Mouse (Mus musculus): ENCODE measurements at regions not wholly inside any gene's neighbourhood (a gene's known extent, or its start where the extent isn't known, plus 50 kb on each side); places are given as distances from the start of the nearest gene placed in this dataset.
A peak's percentile ranks its signal among the peaks of the same experiment; 100 is the strongest.

DNA sequence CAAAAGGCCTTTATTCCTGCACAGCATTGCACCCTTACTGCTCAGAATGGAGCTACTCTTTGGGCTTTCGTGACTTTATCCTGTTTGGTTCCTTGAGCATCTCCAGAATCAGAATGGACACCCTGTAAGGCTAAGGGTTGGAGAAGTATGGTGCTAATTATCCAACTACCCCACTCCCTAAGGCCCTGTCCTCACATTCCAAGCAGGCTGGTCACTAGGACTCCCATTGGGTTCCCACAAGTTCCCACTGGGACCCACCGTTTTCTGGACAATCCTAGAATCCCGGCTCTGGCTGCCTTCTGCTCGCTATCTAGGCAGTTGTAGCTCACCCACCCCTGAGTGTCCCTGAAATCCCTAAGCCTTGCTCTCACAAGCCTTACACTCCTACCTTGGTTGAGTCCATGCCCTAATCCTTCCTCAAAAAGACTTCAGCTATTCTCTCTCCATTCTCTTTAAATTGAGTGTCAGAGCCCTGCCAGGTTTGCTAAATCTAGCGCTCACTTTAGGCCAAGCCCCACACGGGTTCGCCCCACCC, 146.1 kb downstream of the Efcab1 start:
- no peak for DNase-seq (ENCODE audit: extremely low read depth, low read depth, low spot score)

DNA sequence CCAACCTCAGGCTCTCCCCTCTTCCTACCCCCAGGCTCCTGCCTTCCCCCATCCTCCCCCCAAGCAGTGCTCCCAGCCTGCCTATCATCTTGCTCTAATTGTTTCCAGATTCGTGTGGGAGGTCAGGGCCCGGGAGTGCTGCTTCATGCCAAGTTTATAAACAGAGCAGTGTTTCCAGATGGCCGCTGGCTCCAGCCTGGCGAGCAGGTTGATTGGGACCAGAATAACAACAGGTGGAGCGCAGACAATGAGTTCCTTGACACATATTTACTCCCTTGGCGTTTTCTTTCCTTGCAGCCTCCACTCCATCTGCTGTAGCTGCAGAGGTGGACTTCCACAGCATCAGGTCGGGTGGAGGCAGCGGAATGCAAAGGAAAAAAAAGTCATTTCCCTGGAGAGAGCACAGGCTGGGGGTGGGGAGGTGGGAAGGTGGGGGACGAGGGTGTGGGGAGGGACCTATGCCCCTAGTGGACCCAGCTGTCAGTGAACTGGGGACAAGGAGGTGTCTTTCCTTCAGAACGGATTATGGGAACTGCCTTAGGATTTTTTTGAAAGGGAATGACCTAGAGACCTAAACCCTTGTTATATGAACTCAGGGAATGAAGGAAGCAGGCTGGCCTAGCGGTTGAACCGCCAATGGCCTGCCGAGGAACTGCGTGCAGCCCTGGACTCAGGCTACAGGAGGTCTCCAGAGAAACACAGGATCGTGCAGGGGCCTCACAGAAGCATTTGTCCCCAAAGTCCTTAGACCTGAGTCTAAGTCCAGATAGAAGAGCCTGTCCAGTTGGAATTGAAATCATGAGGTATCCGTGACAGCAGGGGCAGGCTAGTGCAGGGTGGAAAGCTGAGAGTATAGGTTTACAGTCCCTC, 146.8 kb downstream of the Efcab1 start:
- DNase-seq (ENCODE audit: extremely low read depth, low read depth, low spot score): peak; percentile 59

DNA sequence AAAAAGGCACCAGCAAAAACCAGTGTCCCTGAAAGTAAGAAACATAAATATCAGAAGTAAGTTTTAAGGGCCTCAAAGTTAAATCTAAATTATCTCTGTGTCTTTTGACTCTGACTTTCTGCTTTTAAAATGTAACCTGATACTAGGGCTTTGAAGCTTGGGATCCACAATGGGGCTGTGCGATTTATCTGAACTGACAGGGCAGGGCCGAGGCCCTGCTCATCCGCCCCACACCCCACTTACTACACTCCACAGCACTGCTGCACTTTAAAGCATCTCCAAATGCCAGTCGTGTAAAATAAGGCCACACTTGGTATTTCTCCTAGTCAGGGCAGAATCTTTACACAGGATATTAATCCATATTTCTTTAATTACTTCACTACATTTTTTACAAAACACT, 147.4 kb downstream of the Efcab1 start:
- DNase-seq (ENCODE audit: extremely low read depth, low read depth, low spot score): no peak

DNA sequence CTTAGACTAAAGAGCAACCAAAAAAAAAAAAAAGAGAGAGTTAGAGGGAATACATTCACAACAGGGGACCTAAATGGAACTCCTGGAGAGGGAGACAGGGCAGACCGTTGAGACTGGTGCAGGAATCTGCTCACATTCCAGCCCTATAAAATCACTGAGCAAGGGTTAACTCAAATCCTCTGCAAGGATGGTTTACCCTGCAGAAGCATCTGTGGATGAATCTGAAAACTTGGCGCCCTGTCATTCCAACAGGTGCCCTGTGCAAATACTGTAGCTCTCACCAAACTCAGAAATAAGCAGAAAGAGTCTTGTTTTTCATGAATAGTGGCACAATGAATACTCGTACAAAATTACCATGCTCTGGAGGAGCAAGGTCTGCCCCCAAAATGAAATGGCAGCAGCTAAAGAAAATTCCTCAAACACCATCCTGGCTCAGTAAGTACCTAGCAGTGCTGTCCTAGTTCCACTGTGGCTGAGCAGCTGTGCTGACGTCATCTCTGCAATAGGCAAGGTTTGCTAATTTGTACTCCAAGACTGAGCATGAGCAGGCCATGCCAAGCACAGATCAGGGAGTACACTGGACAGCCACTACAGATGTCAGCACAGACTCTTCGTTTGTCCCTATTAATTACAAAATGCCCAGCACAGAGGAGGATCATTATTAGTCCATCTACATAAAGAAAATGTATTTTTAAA, 148.0 kb downstream of the Efcab1 start:
- DNase-seq (ENCODE audit: extremely low read depth, low read depth, low spot score): no peak

DNA sequence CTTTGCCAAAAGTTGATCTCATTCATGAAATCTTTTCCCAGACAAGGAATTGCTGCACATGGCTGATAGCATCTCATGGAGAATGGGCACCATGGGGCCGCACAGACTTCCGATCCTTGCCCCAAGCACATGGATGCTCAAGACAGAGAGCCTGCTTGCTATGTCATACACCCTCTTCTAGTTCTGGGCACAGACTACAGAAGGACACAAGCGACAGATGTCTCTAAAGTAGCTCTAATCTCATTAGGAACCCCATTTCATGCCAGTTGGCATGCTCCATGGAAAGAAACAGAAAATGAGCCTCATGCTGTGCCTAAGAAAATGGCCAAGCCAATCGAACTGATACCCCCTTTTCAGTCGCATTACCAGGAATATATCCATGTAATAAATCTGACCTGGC, 149.3 kb downstream of the Efcab1 start:
- no peak for DNase-seq (ENCODE audit: extremely low read depth, low read depth, low spot score)

DNA sequence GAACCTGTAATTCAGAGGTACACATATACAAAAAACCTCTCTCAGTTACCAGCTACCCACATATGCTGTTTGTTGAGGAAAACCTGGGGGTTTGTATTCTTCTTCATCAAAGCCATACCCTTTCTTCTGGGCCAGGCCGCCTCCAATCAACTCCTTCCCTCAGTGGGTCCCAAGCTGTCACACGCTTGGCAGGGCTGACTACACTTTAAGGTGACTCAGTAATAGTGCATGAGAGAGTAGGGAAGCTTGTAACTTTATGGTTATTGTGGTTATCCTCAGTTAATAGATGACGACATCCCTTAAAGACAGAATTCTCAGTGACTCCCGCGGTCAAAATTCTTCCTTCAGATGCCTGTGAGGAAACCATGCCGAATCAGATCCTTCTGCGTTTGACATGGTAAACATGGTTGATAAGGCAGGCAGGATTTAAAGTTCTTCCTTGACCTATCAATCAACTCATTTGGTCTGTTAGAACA, 164.1 kb downstream of the Efcab1 start:
- no peak for DNase-seq (ENCODE audit: extremely low read depth, low read depth, low spot score)

DNA sequence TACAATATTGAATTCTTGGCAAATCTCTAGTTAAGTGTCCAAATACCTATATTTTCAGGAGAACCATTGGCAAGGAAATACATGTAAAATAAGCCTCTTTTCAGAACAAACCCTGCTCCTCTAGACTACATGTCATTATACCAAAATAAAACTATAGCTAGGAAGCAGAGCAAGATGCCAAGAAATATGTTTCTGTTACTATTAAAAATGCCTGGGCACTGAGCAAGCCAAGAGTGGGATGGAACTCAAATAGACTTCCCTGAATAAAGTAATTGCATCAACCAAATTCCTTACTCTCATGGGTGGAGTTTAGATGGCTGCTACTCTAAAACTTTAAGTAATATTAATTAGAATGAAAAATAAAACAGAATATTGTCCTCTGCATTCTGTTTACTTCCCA, 168.0 kb downstream of the Efcab1 start:
- no peak for DNase-seq (ENCODE audit: extremely low read depth, low read depth, low spot score)

DNA sequence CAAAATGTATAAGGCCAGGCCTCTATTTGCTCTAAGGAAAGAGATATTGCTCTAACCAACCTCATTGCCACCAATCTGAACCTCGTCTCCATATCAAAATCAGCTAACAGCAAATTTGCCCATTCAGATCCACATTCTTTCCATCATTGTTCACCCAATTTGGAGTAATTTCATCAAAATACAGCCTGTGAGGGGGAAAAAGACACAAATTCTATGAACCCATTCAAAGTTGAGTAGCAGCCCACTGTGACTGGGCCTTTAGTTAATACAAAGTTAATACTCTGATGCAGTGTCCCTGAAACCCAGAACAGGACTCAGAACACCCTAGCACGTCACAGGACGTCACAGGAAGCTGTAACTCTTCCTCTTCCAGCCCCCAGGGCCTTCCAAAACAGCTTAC, 177.3 kb downstream of the Efcab1 start:
- no peak for DNase-seq (ENCODE audit: extremely low read depth, low read depth, low spot score)

DNA sequence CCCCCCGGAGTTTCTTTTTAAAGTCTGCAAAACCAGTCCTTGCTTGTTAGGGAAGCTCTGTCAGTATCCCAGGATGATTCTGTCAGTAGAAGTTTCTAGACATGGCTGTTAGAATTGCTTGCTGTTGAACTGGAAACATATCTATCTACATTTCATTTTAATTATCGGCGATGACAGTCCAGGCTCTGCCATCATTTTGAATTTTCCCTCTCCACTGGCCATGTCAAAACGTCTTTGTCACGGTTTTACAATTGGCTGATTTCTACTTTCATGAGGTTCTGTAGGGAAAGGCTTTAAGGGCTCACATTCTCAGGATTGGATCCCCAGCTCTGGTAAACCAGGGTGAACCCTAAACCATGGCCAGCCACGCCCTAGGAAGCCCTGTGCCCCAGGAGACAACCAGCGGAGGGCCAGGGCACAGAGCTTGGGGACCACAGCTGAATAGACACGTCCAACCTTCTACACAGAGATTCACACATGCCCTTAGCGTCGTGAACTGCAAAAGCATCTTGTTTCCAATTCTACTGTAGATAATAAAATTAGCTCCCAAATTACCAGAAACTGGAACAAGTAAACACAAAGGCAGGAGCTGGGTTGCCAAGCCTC, 177.8 kb downstream of the Efcab1 start:
- DNase-seq (ENCODE audit: extremely low read depth, low read depth, low spot score): no peak

DNA sequence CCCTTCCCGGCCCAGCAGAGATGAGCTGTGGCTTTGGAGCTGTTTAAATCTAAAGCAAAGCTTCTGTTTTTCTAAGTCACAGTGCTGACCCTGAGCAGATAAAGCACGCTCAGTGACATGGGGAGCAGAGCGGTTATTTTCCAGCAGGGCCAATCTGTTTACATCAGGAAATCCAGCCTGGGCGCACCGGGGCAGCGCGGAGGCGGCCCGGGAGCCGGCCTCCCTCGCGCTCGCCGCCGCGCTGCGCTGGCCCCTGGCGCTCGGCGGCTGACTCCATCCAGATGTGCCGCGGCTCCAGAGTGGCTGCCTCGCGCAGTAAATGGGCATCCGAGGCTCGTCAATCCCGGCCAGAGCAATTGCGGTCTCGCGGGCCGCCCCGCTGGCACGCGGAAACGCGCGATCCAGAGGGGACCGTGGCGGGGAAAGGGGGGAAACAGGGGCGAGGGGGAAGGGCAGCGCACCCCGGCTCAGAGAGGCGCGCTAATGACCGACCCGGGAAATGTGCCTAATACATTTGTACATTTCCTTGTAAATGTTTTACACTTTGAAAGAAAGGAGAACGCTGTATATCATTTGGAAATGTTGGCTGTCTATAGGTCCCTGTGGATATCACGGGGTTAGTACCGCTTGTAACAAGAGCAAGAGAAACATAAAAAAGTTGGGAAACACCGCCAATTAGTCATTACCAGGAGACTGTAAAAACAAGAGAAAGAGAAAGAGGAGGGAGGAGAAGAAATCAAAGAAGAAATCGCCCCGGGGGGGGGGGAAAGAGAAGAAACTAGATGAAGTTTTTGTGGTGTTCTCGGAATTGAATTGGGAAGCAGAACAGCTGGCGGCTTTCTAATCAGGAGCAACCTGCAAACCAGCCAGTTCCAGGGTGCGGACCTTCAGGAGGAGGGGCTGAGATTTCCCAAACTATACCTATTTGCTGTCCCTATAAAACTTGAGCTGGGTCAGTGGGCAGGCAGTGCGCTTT, 178.6 kb downstream of the Efcab1 start:
- peak; percentile 2 for DNase-seq (ENCODE audit: extremely low read depth, low read depth, low spot score)

DNA sequence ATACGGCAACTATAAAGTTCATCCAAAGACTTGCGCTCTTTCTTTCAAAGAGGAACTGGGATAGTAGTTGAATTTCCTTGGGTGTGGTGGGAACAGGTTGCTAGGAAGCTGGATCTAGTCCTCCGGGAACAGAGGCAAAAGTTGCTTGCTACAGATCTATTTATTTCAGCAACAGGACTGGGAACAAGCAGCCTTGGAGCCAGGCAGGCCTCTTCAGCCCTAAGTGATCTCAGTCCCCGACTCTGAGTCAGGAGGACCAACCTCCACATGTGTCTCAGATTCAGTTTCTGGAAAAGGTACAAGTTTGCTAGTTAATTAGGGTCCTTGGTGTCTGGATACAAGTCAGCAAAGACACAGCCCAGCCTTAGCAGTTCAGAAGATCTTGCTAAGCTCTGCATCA, 180.2 kb downstream of the Efcab1 start:
- DNase-seq (ENCODE audit: extremely low read depth, low read depth, low spot score): no peak

DNA sequence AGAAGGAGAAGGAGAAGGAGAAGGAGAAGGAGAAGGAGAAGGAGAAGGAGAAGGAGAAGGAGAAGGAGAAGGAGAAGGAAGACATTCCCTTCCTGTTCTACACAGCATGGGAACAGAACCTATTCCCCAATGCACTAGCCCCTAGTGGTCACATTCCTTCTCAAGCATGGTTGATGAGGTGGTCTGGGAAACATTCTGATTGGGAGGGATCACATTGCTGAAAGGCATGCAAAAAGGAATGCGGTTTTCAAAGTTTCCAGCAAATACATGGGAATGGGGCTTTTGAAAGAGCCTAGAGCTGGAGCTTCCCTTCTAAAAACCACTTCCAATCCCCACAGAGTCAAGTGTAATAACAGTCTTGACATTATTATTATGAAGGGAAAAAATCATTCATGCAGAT, 197.5 kb downstream of the Efcab1 start:
- no peak for DNase-seq (ENCODE audit: extremely low read depth, low read depth, low spot score)

DNA sequence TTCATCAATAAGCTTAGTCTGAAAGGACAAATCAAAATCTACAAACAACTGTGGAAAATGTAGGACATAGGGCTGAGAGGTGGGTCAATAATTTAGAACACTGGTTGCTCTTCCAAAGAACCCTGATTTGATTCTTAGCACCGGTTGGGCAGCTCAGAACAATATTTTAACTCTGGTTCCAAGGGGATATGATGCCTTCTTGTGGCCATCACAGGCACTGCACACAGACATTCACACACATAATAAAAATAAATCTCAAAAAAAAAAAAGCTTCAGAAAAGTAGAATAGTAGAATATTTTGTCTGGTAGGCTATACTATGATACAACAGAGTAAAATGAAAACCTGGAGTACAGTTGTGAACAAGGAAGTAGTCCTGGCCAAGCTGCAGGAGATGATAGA, 200.8 kb downstream of the Efcab1 start:
- DNase-seq (ENCODE audit: extremely low read depth, low read depth, low spot score): no peak

DNA sequence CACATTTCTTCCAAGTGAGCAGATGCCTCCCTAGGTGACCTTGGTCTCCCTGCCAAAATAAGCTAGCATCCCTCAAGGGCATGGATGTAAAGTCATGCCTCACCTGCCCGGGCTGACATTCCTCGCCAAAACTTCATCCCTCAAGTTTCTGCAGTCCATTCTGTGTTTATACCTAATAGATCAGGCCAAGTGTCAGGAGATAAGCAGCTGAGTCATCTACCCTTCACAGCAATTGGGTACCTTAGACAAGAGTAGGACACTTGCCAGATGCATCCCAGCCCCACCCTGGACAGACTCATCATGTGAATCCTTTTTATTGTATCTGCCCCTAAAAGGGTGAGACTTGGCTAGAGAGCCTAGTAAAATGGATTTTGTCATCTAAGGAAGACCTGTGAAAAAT, 204.1 kb upstream of the Gm21897 start:
- no peak for DNase-seq (ENCODE audit: extremely low read depth, low read depth, low spot score)

DNA sequence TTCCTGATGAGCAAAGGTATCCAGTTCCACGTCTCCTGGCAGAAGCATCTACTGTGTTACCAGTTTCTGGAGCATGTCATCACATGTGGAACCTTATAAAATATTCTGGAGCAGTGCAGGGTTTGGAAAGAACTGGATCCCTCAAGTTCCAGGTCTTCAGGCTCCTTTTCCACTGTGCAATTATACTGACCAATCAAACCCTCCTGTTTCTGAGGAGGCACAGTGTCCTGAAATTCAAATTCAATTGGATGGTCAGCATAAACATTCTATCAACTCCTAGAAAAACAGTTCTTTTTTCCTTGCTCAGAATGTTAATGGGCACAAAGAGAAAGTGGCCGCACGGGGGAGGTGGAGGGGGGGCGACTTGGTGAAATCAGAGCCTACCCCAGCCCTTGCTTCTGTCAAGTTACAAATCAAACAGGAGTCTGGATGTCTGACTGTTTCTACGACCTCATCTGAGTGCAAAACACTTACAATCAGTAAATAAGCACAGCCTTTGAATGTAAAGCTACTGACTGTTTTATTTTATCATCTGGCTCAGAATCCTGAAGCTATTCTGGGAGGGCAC, 203.2 kb upstream of the Gm21897 start:
- no peak for DNase-seq (ENCODE audit: extremely low read depth, low read depth, low spot score)

DNA sequence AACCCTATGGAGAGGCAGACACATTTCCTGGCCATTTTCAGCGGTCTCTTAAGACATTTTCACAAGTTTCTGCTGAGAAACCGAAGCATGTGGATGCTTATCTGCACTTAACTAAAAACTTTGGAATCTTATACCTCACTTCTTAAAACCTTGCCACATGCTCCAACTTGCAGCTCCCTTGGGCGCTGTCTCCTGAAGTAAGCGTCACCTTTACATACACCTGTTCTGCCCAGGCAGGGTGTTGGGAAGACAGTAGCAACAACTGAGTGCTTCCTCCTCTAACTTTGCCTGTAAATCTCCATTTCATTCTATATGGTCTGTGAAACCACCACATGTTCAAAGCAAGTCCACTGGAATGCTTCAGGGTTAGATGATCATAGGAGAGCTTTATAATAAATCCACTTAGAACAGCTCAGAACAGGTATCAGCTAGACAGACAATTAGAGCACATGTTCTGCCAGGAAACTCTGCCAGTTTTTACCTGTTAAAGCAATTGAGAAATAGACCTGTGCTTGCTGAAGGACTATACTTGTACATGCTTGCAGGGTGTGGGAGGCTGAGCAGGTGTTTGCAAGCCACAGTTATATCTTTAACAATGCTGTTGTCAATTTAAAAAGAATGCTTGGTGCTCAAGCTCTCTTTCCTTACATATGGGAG, 202.6 kb upstream of the Gm21897 start:
- DNase-seq (ENCODE audit: extremely low read depth, low read depth, low spot score): peak; percentile 92

DNA sequence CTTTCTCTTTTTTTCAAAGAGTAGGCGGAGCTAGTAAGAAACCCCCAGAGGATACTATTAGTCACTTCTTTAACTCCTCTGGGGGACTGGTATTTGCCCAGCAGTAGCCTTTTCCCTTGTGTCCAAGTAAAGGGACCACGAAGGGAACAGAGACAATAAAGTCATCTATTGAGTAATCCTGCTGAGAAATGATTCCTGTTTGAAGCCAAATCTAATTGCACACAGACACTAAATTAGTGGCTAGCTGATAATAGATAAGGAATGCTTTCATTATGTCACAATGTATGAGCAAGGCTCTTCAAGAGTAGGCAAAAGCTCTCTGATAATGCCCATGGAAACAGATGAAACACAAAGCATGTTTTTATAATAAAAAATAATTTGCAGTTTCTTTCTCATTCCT, 201.9 kb upstream of the Gm21897 start:
- DNase-seq (ENCODE audit: extremely low read depth, low read depth, low spot score): no peak

DNA sequence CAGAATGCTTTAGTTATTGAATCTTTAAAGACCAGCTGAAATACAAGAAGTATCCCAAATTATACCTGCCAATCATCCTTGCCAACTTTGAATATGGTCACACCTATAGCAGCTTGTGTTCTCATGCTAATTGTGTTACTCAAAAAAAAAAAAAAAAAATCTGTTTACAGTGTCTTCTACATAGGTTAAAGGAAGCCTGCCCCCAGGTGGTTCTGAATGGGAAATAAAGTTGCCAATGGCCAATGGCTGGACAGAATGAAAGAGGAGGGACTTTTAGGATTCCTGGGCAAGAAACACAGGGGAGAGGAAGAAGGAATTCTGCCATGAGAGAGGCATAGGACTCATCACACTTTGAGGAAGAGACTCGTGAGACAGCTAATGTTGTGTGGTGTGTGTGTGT, 197.5 kb upstream of the Gm21897 start:
- DNase-seq (ENCODE audit: extremely low read depth, low read depth, low spot score): no peak

DNA sequence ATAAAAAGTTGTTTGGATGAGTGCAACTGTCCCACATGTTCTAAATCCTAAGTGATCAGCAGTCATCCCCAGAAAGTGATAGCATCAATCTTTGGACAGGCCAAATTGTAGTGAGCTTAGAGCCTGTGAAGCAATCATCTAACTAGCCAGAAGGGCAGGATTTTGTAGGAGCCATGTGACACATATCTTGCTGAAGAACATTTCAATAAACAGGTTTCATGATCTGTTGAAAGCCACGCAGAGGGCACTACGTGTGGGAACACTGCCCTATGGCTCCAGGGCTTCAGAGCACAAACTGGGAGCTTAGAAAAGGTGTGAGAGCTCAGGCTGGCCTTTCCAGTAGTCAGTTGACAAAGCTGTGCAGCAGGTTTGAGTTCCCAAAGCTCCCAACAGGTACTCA, 188.3 kb upstream of the Gm21897 start:
- DNase-seq (ENCODE audit: extremely low read depth, low read depth, low spot score): peak; percentile 91

DNA sequence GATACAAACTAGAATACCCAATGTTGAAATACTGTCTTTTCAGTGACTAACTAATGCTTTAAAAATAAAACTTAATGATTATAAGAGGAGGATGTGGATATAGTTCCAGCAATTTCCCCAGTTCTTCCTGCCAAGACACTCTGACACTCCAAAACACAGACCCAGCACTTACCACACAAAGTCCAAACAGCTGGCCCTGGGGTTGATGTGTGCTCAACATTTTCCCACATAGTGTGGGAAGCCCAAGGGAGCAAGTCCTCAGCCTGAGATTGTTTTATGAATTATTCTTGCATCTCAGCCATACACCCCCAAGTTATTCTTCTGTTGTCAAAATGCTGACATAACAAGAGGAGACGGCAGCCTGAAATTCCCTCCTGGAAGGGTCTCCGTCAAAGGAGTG, 187.5 kb upstream of the Gm21897 start:
- DNase-seq (ENCODE audit: extremely low read depth, low read depth, low spot score): no peak

All from fat pad, adult 2 months (tissue).